Mouse (Mus musculus) G1E (cell line): ENCODE results near the gene Wwc1.

Experiments
- CTCF ChIP-seq: IDR thresholded peaks from 2 replicates; pipeline ENCODE4 v1.5.1; 2012; ENCODE audit warnings: low read depth, low read length, inconsistent platforms, mixed read lengths
- GATA1 ChIP-seq: IDR thresholded peaks from 2 replicates; pipeline ENCODE4 v1.6.1; 2012; ENCODE audit warnings: borderline replicate concordance, low read length, inconsistent platforms, mixed read lengths
- POLR2AphosphoS5 ChIP-seq: IDR thresholded peaks from 2 replicates; pipeline ENCODE4 v1.6.1; 2012; ENCODE audit warnings: low read depth, low read length, inconsistent platforms; ENCODE audit not compliant: insufficient replicate concordance

DNA sequence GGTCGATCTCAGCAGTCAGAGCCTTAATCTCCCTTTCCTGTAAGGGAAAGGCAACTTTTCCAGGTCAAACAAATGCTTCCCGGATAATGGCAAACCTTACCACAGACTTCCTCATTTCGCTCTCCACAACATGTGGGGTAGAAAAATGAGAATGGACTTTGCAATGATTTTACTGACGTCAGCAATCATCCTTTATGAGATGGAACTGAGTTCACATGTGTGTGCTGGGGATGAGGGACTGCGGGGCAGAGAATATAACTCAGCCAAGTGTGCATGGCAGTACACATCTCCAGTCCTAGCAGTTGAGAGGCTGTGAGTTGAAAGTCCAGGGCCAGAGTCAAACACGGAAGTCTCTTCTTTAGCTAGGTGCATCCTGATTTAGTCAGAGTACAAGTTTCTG is 147.1 kb downstream of the Wwc1 start:
- TF ChIP-seq CTCF (no peak), GATA1 (no peak), POLR2AphosphoS5 (no peak)
